Mouse (Mus musculus): ENCODE results near the gene Lyrm4. TPM values are rescaled to one million over a fixed set of nuclear protein-coding genes. Genes with fewer than 3 reads are reported as not detected.

The Lyrm4 gene
- total and polyA plus RNA-seq, 3 experiments: 5.1 to 12.2 (median 10.6) TPM

DNA sequence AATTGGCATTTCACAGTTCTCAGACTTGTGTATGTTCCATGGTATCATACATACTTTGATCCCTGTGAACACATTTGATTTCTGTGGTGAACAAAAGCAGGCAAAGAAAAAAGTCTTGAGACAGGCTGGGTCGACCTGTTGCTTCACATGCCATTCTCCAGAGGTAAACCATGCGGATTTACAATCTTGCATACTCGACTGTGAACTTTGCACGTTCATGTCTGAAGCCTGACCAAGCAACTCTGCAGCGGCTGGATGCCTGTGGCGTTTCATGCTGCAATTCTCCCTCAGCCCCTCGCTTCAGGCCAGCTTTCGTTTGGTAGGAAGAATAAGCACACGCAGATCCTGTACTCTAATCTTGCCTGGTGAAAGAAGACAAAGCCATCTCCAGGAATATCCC is 85.4 kb downstream of the Lyrm4 start:
- intact Hi-C loops (cut with DNase I): no loop called here
- H3K27ac ChIP-seq: no peak overlapping the region
- TF ChIP-seq CTCF (IDR thresholded peaks at IDR 0.05): no peak
- no peak for TF ChIP-seq EP300 (IDR thresholded peaks at IDR 0.05; ENCODE audit: insufficient read depth, low read depth, low read length)
- no peak for TF ChIP-seq POLR2A (IDR thresholded peaks at IDR 0.05; ENCODE audit: insufficient read depth, low read depth, low read length)
- no peak for DNase-seq
- WGBS: 64% methylated on average over 9 of the region's 9 CpGs
- H3K27me3 ChIP-seq (ENCODE audit: control insufficient read depth, insufficient read depth, low read length): no peaks in the 10 kb centered on the region
- peaks cover 4% of the 10 kb centered on the region; the same call in 1 of the 2 replicates for H3K4me1 ChIP-seq (ENCODE audit: control insufficient read depth, insufficient read depth, low read length)
- no peak overlapping the region for H3K9ac ChIP-seq (ENCODE audit: low read depth, low read length)
- H3K36me3 ChIP-seq (ENCODE audit: control insufficient read depth, insufficient read depth, low read length): 0 out of 2 replicates have a peak, but pooled peaks cover 2% of the 10 kb centered on the region
- no peak overlapping the region for H3K4me3 ChIP-seq
- H3K79me2 ChIP-seq (replicated peaks; ENCODE audit: control insufficient read depth, insufficient read depth, low read length): no peaks in the 10 kb centered on the region

DNA sequence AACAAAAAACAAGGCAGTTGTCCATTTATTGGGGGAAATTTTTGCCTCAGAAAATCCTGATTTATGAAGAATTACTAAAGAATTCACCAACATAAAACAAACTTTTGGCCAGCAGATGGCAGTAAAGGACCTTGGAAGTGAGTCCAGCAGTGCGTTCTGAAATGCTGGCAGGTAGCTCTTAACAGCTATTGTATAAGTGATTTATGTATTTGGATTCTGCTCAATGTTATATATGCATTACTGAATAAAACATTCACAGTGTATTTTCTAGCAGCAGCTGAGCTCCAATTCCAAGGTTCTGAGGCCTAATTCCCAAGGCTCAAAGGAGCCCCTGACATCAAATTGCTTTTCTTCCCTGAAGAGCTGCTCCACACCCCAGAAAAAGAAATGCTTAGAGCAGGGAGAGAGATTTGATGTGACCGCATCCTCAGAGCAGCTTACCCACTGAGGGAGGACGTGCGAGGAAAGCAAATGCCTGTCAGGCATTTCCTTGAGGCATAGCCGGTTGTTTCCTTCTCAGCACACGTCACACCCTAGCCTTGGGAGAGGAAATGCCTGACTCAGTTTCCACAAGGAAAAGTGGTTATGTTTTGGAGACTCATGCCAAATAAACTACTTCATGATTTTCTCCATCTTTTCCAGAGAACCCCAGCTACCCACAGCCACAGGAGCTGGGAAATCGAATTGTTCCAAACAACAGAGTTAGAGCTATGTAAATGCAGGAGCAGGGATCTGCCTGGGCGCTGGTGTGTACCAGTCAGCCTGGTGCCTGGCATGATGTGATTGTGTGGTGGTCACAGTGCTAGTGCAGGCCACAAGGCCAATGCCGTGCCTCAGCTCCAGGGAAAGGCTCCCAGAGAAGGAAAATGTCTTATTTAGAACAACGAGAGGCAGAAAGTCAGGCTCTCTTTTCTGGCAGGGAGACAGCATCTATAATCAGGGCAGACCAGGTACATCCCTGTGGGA is 97.7 kb downstream of the Lyrm4 start:
- H3K27me3 ChIP-seq (ENCODE audit: control insufficient read depth, insufficient read depth, low read length): no peaks in the 10 kb centered on the region
- intact Hi-C loops (cut with DNase I): loop anchor here (1.0 to 5.0 kb wide), 4 partner anchors 98 to 1308 kb away; partner anchors contain the start of genes Fars2 and Lyrm4
- H3K4me1 ChIP-seq (ENCODE audit: control insufficient read depth, insufficient read depth, low read length): no peaks in the 10 kb centered on the region; the same call in none of the 2 replicates
- no peak overlapping the region for H3K9ac ChIP-seq (ENCODE audit: low read depth, low read length)
- peak; percentile 84 for TF ChIP-seq CTCF (IDR thresholded peaks at IDR 0.05)
- TF ChIP-seq EP300 (IDR thresholded peaks at IDR 0.05; ENCODE audit: insufficient read depth, low read depth, low read length): 0 out of 2 replicates have a peak, but pooled peaks have one; percentile 13
- no peak for TF ChIP-seq POLR2A (IDR thresholded peaks at IDR 0.05; ENCODE audit: insufficient read depth, low read depth, low read length)
- no peaks in the 10 kb centered on the region for H3K79me2 ChIP-seq (replicated peaks; ENCODE audit: control insufficient read depth, insufficient read depth, low read length)
- DNase-seq: no peak
- H3K36me3 ChIP-seq (ENCODE audit: control insufficient read depth, insufficient read depth, low read length): peaks cover 4% of the 10 kb centered on the region
- 59% methylated on average over 10 of the region's 10 CpGs for WGBS
- no peak overlapping the region for H3K27ac ChIP-seq
- no peak overlapping the region for H3K4me3 ChIP-seq

DNA sequence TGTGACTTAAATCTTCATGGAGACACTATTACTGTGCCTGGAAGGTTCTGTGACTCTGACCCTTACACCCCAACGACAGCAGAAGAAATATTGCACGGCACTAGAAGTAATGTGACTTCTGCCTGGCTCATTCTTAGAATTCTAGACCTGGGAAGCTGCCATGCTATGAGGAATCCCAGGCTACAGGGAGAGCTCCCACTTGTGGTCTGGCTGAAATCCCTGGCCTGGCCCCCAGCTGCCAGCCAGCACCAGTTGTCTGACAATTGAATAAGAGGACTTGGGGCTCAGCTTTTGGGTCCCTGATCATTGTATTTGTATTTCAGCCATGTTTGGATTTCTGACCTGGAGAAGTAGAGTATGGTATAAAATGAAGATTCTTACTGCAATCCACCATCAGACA is 99.3 kb downstream of the Lyrm4 start:
- intact Hi-C loops (cut with DNase I): loop anchor here (2.0 to 5.0 kb wide), 2 partner anchors 99 to 263 kb away; partner anchors contain the start of genes Fars2 and Lyrm4

DNA sequence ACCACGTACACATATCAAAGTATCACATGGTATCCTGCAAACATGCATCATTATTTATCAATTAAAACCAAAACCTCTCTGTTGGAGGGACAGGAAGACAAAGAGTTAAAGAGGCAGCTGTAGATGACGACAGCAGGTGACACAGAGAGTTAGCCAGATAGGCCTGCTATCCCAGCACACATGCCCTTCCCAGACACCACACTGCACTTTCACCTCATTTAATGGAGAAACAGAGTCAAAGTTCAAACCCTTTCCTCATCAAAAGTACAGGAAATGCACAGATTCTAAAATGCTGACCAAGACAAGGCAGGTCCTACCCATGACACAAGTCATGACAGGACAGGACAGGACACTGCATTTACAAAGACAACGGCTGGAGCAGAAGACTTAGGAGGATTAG is 101.7 kb downstream of the Lyrm4 start:
- H3K9ac ChIP-seq (ENCODE audit: low read depth, low read length): no peak overlapping the region
- no peaks in the 10 kb centered on the region for H3K27me3 ChIP-seq (ENCODE audit: control insufficient read depth, insufficient read depth, low read length)
- 59% methylated on average over 3 of the region's 3 CpGs for WGBS
- H3K36me3 ChIP-seq (ENCODE audit: control insufficient read depth, insufficient read depth, low read length): peaks cover 7% of the 10 kb centered on the region
- H3K4me3 ChIP-seq: no peak overlapping the region
- TF ChIP-seq CTCF (IDR thresholded peaks at IDR 0.05): no peak
- no peak for TF ChIP-seq POLR2A (IDR thresholded peaks at IDR 0.05; ENCODE audit: insufficient read depth, low read depth, low read length)
- no peak for TF ChIP-seq EP300 (IDR thresholded peaks at IDR 0.05; ENCODE audit: insufficient read depth, low read depth, low read length)
- no peak for DNase-seq
- no peaks in the 10 kb centered on the region for H3K79me2 ChIP-seq (replicated peaks; ENCODE audit: control insufficient read depth, insufficient read depth, low read length)
- peaks cover 1% of the 10 kb centered on the region for H3K4me1 ChIP-seq (ENCODE audit: control insufficient read depth, insufficient read depth, low read length)
- H3K27ac ChIP-seq: no peak overlapping the region
- intact Hi-C loops (cut with DNase I): loop anchor here (5.0 kb wide), 1 partner anchor 102 kb away; the partner anchor contains the start of genes Fars2 and Lyrm4

More for the DNA sequence above, 99.3 kb downstream of the Lyrm4 start:
- H3K4me3 ChIP-seq: no peak overlapping the region
- H3K27me3 ChIP-seq (ENCODE audit: control insufficient read depth, insufficient read depth, low read length): no peaks in the 10 kb centered on the region
- DNase-seq: peak in 1 of 2 experiments; percentile 30
- H3K79me2 ChIP-seq (replicated peaks; ENCODE audit: control insufficient read depth, insufficient read depth, low read length): no peaks in the 10 kb centered on the region
- H3K36me3 ChIP-seq (ENCODE audit: control insufficient read depth, insufficient read depth, low read length): peaks cover 7% of the 10 kb centered on the region
- H3K9ac ChIP-seq (ENCODE audit: low read depth, low read length): no peak overlapping the region
- H3K27ac ChIP-seq: no peak overlapping the region
- peaks cover 1% of the 10 kb centered on the region for H3K4me1 ChIP-seq (ENCODE audit: control insufficient read depth, insufficient read depth, low read length)
- 46% methylated on average over 2 of the region's 2 CpGs for WGBS
- TF ChIP-seq EP300 (IDR thresholded peaks at IDR 0.05; ENCODE audit: insufficient read depth, low read depth, low read length) (peak; percentile 63; the same call in 1 of the 2 replicates), POLR2A (IDR thresholded peaks at IDR 0.05; ENCODE audit: insufficient read depth, low read depth, low read length) (no peak), CTCF (IDR thresholded peaks at IDR 0.05) (peak; percentile 33)

DNA sequence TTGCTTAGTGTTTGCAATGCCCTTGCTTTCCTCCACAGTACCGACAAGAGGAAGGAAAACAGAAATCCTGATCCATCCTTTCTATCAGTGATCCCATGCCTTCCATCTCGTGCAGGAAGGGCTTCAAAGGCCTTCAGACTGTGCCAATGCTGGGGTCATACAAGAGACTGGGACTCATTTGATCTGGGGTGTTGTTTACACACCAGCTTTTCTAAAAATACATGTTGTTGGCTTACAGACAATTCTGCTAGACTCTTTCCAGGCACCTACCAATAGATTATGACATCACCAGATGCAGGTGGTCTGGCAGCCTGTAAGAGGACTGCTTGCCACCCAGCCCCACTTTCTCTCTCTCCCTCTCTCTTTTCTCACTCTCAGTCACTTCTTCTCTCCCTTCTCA is 107.3 kb downstream of the Lyrm4 start:
- intact Hi-C loops (cut with DNase I): no loop called here
- no peaks in the 10 kb centered on the region for H3K27me3 ChIP-seq (ENCODE audit: control insufficient read depth, insufficient read depth, low read length)
- peak in 1 of 2 experiments; percentile 28 for DNase-seq
- H3K79me2 ChIP-seq (replicated peaks; ENCODE audit: control insufficient read depth, insufficient read depth, low read length): no peaks in the 10 kb centered on the region
- H3K9ac ChIP-seq (ENCODE audit: low read depth, low read length): no peak overlapping the region
- no peak overlapping the region for H3K4me3 ChIP-seq
- 32% methylated on average over 2 of the region's 2 CpGs for WGBS
- H3K36me3 ChIP-seq (ENCODE audit: control insufficient read depth, insufficient read depth, low read length): peaks cover 8% of the 10 kb centered on the region
- TF ChIP-seq POLR2A (IDR thresholded peaks at IDR 0.05; ENCODE audit: insufficient read depth, low read depth, low read length) (no peak), CTCF (IDR thresholded peaks at IDR 0.05) (no peak), EP300 (IDR thresholded peaks at IDR 0.05; ENCODE audit: insufficient read depth, low read depth, low read length) (no peak)
- peaks cover 4% of the 10 kb centered on the region; the same call in 1 of the 2 replicates for H3K4me1 ChIP-seq (ENCODE audit: control insufficient read depth, insufficient read depth, low read length)
- peak overlapping the region; percentile 71 for H3K27ac ChIP-seq
